Mouse (Mus musculus) cerebellum, adult 11 months (tissue): ENCODE results near the gene Olfr1282.
"Not testable (repeated sequence)": the region's sequence is repeated elsewhere in the genome, so short reads cannot be mapped to it uniquely, and the experiment has no call there.

ENCODE experiments used
- DNase-seq: peaks from one replicate; pipeline ENCODE4 v3.0.0; 2022

Gene Olfr1282

GRCm38 (mm10) chr2:111335976-111336375, at the start of gene Olfr1282:
Olfr1282 (minus strand) TSS chr2:111336076.
- DNase-seq: no peak

GRCm38 (mm10) chr2:111375222-111375621, 39.3 kb upstream of the Olfr1282 start, which contains the start of gene Olfr1284:
Olfr1284 (plus strand) TSS chr2:111375522.
- DNase-seq: no peak

GRCm38 (mm10) chr2:111366490-111366889, 30.6 kb upstream of the Olfr1282 start, which contains the start of gene Olfr1283:
Olfr1283 (plus strand) TSS chr2:111366790.
- no peak for DNase-seq

GRCm38 (mm10) chr2:111333721-111334120, 2.2 kb downstream of the Olfr1282 start:
- DNase-seq: not testable (repeated sequence)

- no peak for DNase-seq
Measured at GRCm38 (mm10) chr2:111326220-111326619, 9.7 kb downstream of the Olfr1282 start, which contains the start of gene Olfr1281. Olfr1281 (plus strand) TSS chr2:111326520.

- no peak for DNase-seq
Measured at GRCm38 (mm10) chr2:111313717-111314116, 22.2 kb downstream of the Olfr1282 start, which contains the start of gene Olfr1280. Olfr1280 (plus strand) TSS chr2:111314017.

- DNase-seq: no peak
Measured at GRCm38 (mm10) chr2:111300374-111300773, 35.5 kb downstream of the Olfr1282 start, which contains the start of gene Olfr1279. Olfr1279 (plus strand) TSS chr2:111300635.

GRCm38 (mm10) chr2:111298541-111298940, 37.3 kb downstream of the Olfr1282 start:
- DNase-seq: no peak

- no peak for DNase-seq
Measured at GRCm38 (mm10) chr2:111289836-111290235, 46.0 kb downstream of the Olfr1282 start, which contains the start of gene Olfr1278. Olfr1278 (plus strand) TSS chr2:111290136.
